Mouse (Mus musculus): ENCODE data around the gene Vmn1r188.
"Not testable (repeated sequence)": the region's sequence is repeated elsewhere in the genome, so short reads cannot be mapped to it uniquely, and the experiment has no call there.

Vmn1r188 gene

DNA sequence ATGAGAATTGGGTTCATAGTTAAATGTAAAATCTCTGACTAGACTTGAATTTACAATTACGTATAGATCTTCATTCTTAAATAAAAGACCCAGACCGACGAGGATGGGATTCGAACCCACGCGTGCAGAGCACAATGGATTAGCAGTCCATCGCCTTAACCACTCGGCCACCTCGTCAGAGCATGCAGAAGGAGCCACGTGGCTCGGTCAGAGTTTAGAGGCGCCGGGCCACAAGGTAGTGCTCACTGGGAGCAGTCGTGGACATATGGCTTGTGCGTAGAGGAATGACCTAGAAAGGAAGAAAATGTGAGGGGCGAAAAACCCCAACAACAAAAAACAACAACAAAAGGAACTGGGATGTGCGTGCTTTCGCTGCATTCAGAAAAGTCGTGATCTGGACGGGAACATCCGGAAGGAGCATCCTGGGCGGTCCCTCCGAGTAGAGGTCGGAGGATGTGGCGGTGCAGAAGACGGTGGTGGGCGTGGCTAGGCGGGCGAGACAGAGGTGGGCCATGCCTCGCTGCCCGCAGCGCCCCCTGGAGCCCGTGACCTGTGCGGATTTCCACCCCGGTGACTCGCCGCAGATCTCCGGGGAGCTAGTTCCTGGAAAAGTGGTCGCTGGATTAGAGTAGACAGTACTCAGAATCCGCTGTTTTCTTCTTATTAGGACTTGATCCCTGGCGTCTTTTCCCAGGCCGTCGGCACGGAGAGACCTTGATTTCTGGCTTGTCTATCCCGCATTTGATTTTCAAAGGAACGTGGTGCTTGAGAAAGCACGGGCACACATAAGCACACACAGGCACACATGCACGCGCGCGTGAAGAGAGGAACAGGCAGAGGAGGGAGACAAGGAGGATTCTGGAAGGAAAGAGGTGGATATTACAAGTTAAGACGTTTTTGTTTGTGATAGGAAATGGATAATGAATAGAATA, 33.4 kb upstream of the Vmn1r188 start:
- DNase-seq: peak; percentile 69

DNA sequence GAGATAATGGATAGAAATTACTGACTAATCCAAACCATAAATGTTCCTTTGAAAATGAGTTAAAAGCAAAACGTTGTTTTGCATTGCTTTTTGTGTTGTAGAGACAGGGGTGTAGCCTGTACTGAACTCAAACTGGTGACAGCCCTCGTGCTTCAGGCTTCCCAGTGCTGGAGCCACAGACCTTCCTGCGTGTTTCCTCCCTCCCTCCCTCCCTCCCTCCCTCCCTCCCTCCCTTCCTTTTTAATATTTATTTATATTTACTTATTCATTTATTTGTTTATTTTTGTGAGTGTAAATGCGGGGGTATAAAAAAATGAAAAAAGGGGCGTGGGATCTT, 32.7 kb upstream of the Vmn1r188 start:
- DNase-seq: no peak

DNA sequence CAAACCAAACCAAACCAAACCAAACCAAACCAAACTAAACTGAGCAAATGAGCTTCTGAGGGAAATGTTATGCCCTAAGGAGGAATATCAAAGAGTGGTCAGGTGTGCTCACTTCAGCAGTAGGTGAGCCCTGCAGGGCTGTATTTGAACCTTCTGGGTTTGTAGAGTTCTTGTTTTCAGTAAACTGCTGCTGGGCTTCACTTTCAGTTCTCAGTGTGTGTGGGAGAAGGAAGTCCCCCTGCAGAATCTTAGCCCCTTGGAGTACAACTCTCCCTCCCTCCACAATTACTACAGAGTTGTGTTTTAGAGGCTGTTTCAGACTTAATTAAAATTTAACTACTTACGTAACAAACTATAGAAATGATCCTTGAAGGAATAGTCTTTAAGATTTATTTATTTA, 30.5 kb upstream of the Vmn1r188 start:
- DNase-seq: no peak

DNA sequence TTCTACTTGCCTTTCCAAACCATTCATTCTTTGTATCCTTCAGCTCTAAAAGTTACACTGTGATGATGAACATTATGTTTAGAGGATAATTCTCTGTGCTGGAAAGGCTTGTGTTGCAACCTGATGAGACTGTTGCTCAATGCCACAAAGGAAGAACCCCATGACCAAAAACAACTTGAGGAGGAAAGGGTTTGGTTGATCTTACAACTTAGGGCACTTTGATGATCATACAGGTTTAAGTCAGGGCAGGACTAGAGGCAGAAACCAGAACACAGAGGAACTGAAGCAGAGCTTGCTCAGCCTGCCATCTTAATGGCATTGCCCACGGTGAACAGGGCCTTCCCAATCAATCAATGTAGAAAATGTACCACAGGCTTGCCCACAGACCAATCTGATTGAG, 22.8 kb upstream of the Vmn1r188 start:
- no peak for DNase-seq

DNA sequence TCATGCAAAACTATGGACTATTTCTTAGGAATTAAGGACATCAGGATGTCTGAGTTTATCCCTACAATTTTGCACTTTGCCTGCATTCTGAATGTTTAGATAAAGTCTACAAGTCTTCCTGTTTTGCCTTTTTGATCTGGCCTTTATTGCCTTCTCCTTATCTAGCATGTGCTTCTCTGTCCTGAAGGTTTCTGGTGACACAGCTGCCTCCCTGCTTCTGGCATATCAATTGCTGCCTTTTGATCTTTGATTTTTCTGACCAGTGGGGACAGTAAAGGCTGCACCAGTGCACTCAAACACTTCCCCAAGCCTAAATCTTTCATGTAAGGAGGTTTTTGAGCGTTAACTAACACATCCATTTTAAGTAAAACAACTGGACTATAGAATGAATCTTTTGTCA, 20.8 kb upstream of the Vmn1r188 start:
- DNase-seq: no peak

DNA sequence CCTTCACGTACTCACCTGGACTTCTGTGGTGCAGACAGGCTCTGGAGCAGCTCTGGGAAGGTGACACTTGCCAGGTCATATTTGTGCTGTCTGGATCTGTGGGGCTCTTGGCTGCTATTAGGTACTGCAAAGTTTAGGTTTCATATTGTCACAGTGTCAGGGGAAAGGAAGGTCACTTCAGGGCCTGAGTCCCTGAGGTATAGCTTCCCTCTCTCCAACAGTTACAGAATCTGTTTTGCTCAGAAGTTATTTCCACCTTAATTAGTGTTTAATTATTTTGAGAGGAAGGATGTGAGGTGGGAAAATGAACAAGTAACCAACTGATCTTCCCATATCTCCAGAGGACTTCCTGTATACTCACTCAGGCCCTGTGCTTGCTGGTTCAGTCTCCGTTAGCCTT, 21.5 kb downstream of the Vmn1r188 start, which contains the start of gene Vmn1r189:
TSS of gene Vmn1r189 (minus strand) at position 101 of the 400 bp plus-strand sequence.
- DNase-seq: not testable (repeated sequence)

DNA sequence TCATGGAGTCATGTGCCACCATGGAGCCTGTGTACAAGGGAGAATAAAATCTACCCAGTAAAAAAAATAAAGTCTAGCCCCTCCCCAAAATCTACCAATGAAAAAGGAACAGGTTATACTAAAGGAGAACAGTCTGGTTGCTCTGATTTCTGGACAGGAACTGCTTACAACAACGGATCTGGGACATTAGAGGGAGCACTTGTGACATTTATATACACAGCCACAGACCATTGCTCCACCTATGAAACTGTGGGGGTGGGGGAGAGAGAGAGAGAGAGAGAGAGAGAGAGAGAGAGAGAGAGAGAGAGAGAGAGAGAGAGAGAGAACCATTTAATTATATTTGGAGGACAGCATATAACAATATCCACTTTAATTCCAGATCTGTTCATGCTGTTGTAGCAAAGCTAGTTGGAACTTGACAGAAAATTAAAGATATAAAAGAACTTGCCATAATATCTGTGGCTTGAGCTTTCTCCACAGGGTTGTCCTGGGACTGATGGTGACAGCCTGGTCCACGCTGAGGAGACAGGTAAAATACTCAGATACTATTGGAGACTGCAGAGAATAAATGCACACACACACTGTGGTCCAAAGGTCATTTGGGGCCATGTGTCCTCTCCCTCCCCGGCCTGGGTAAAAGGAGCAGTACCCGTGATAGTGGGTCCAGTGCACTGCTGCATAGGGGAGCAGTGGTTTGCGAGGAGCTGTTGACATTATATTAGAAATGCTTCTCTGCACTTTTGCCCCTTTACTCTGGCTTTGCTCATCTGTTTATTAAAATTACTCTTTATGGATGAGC, 52.5 kb downstream of the Vmn1r188 start:
- not testable (repeated sequence) for DNase-seq

All from cerebellum, adult 11 months (tissue).